Comparison of ENCODE assay signal across 13 mouse cellular contexts in the genomic region with DNA sequence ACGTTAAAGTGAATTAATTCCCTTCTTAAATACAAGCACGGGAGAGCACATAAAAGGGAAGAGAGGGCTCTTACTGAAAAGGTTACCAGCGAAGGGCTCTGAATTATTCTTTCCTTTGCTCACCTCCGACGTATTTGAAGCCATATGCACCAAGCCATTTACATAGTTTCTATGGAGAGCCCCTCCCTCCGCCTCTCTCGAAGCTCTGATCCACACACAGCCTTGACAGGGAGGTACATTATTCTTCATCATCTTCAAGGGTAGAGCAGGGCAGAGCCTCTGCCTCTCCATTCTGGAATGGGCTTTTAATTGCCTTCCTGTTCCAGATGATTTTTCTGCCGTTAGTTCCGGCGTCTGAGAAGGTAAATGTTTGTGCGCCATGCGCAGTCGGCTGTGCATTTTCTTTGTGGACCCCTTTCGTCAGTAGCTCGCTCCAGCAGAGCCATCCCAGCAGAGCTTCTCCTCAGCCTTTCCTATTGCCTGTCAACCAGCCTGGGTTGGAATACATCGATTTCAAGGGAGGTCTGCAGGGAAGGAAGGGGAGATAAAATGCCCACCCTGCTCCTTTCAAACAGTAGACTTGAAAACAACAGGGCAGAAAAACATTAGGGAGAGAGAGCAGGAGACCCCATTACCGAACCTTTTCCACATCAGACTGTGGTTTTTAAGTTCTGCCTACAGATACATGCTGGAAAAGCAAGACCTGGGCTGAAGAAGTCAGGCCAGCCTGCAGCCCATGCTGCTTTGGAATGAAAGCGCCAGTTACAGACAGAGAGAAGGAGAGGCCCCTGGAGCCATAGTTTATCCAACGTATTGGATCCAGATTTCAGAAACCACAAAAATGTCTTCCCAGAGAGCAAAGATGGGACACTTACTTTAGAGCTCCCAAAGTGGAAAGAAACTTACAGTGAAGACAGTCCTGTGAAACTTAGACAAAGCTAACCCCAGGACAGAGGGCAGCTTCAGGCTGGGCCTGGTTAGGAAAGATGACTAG.
DNase-seq lines count a peak whose midpoint lies in the region; ATAC-seq and TF ChIP-seq lines count a peak whose summit lies in the region.
"Had no signal": no experiment of that assay in that cellular context is flagged by ENCODE, and none has a peak within 500 bp of the region (broad histone marks: within the 10 kb centered on the region; RNA-seq: fewer than 3 reads in every experiment).

No protein-coding gene starts in this region.

- no peak for ATAC-seq in intestine, embryonic 14.5 days (replicated peaks; ENCODE audit: low FRiP score, low TSS enrichment, low read depth)
- no peak for ATAC-seq in intestine, embryonic 15.5 days
- ATAC-seq in stomach, embryonic 14.5 days (ENCODE audit: insufficient number of reproducible peaks, insufficient read depth, low FRiP score, low read depth): no peak
- no peak for ATAC-seq in stomach, postnatal 0 days (ENCODE audit: low FRiP score, low TSS enrichment)
- ATAC-seq in limb, embryonic 12.5 days (ENCODE audit: insufficient number of reproducible peaks, insufficient read depth, low FRiP score, low TSS enrichment, low read depth): no peak; the same call in 1 of the 2 replicates

- H3K36me3 ChIP-seq in intestine, embryonic 14.5 days (ENCODE audit: control insufficient read depth, insufficient read depth, low read length): no peaks in the 10 kb centered on the region
- no peaks in the 10 kb centered on the region for H3K36me3 ChIP-seq in intestine, embryonic 15.5 days
- no peaks in the 10 kb centered on the region for H3K36me3 ChIP-seq in stomach, embryonic 14.5 days (ENCODE audit: control insufficient read depth, insufficient read depth, low read length)
- H3K36me3 ChIP-seq in stomach, postnatal 0 days (ENCODE audit: control insufficient read depth, insufficient read depth, low read length): no peaks in the 10 kb centered on the region
- no peaks in the 10 kb centered on the region for H3K36me3 ChIP-seq in limb, embryonic 12.5 days
- H3K36me3 ChIP-seq: G1E; lung, embryonic 15.5 days had no signal

- no peak for TF ChIP-seq CTCF in stomach, postnatal 0 days (IDR thresholded peaks at IDR 0.05; ENCODE audit: low read depth)

- H3K4me1 ChIP-seq in intestine, embryonic 14.5 days (replicated peaks; ENCODE audit: control insufficient read depth, insufficient read depth, low read length): peaks cover 14% of the 10 kb centered on the region; the same call in 1 of the 2 replicates
- no peaks in the 10 kb centered on the region for H3K4me1 ChIP-seq in intestine, embryonic 15.5 days (replicated peaks)
- 0 out of 2 replicates have a peak, but pooled peaks cover 5% of the 10 kb centered on the region for H3K4me1 ChIP-seq in stomach, embryonic 14.5 days (ENCODE audit: control insufficient read depth, insufficient read depth, low read length)
- H3K4me1 ChIP-seq in stomach, postnatal 0 days (replicated peaks; ENCODE audit: control insufficient read depth, insufficient read depth): no peaks in the 10 kb centered on the region
- H3K4me1 ChIP-seq in limb, embryonic 12.5 days (replicated peaks): peaks cover 21% of the 10 kb centered on the region
- H3K4me1 ChIP-seq: lung, embryonic 15.5 days had no signal

- no peak for TF ChIP-seq EP300 in stomach, postnatal 0 days (optimal IDR thresholded peaks at IDR 0.05)

- 41% methylated on average over 19 of the region's 19 CpGs for WGBS in intestine, embryonic 14.5 days
- WGBS in intestine, embryonic 15.5 days: 42% methylated on average over 19 of the region's 19 CpGs
- whole genome bisulfite sequencing in stomach, embryonic 14.5 days: 43% methylated on average over 19 of the region's 19 CpGs
- 53% methylated on average over 19 of the region's 19 CpGs for WGBS in stomach, postnatal 0 days
- WGBS in limb, embryonic 12.5 days: 43% methylated on average over 19 of the region's 19 CpGs

- no peaks in the 10 kb centered on the region for H3K9me3 ChIP-seq in intestine, embryonic 14.5 days (ENCODE audit: control insufficient read depth, low read length)
- no peaks in the 10 kb centered on the region for H3K9me3 ChIP-seq in intestine, embryonic 15.5 days
- no peaks in the 10 kb centered on the region for H3K9me3 ChIP-seq in stomach, embryonic 14.5 days (ENCODE audit: control insufficient read depth, low read depth, low read length)
- H3K9me3 ChIP-seq in stomach, postnatal 0 days (ENCODE audit: control insufficient read depth, low read length): no peaks in the 10 kb centered on the region
- H3K9me3 ChIP-seq in limb, embryonic 12.5 days: no peaks in the 10 kb centered on the region
- H3K9me3 ChIP-seq: lung, embryonic 15.5 days had no signal

- peak overlapping the region; percentile 9; the same call in 1 of the 2 replicates for H3K4me2 ChIP-seq in intestine, embryonic 14.5 days (ENCODE audit: low read length)
- H3K4me2 ChIP-seq in intestine, embryonic 15.5 days (replicated peaks): no peak overlapping the region
- H3K4me2 ChIP-seq in stomach, embryonic 14.5 days (replicated peaks; ENCODE audit: low read depth, low read length): no peak overlapping the region
- H3K4me2 ChIP-seq in stomach, postnatal 0 days (replicated peaks; ENCODE audit: low read depth): no peak overlapping the region
- peak overlapping the region; percentile 8; the same call in 1 of the 2 replicates for H3K4me2 ChIP-seq in limb, embryonic 12.5 days
- H3K4me2 ChIP-seq: lung, embryonic 15.5 days had no signal

- no peak overlapping the region for H3K9ac ChIP-seq in intestine, embryonic 14.5 days (ENCODE audit: low read length)
- H3K9ac ChIP-seq in intestine, embryonic 15.5 days: no peak overlapping the region
- no peak overlapping the region for H3K9ac ChIP-seq in stomach, embryonic 14.5 days (replicated peaks; ENCODE audit: low read depth, low read length)
- H3K9ac ChIP-seq in stomach, postnatal 0 days (ENCODE audit: low read length): no peak overlapping the region
- H3K9ac ChIP-seq in limb, embryonic 12.5 days (replicated peaks): no peak overlapping the region
- H3K9ac ChIP-seq: lung, embryonic 15.5 days had no signal

- H3K4me3 ChIP-seq in intestine, embryonic 14.5 days (ENCODE audit: low read depth, low read length): no peak overlapping the region
- no peak overlapping the region for H3K4me3 ChIP-seq in intestine, embryonic 15.5 days (replicated peaks)
- H3K4me3 ChIP-seq in stomach, embryonic 14.5 days (ENCODE audit: low read depth, low read length): no peak overlapping the region
- no peak overlapping the region for H3K4me3 ChIP-seq in stomach, postnatal 0 days (ENCODE audit: low read depth, low read length)
- no peak overlapping the region for H3K4me3 ChIP-seq in limb, embryonic 12.5 days (replicated peaks)
- H3K4me3 ChIP-seq: erythroblast, embryonic 14.5 days; lung, embryonic 15.5 days had no signal

- H3K27me3 ChIP-seq in intestine, embryonic 14.5 days (replicated peaks; ENCODE audit: control insufficient read depth, insufficient read depth, low read length): no peaks in the 10 kb centered on the region
- no peaks in the 10 kb centered on the region for H3K27me3 ChIP-seq in intestine, embryonic 15.5 days (replicated peaks)
- H3K27me3 ChIP-seq in stomach, embryonic 14.5 days (ENCODE audit: control insufficient read depth, insufficient read depth, low read length): no peaks in the 10 kb centered on the region
- H3K27me3 ChIP-seq in stomach, postnatal 0 days (ENCODE audit: control insufficient read depth, insufficient read depth, low read length): no peaks in the 10 kb centered on the region
- H3K27me3 ChIP-seq in limb, embryonic 12.5 days: no peaks in the 10 kb centered on the region
- H3K27me3 ChIP-seq: lung, embryonic 15.5 days had no signal

- DNase-seq in intestine, embryonic 14.5 days (ENCODE audit: low spot score): no peak
- DNase-seq in stomach, postnatal 0 days (ENCODE audit: low spot score): no peak
- no peak for DNase-seq in cerebellum, postnatal 4 days (ENCODE audit: low spot score in 2 of 2)
- DNase-seq in heart, adult 9 months (ENCODE audit: low spot score in 2 of 2): no peak
- DNase-seq in thymus, adult 18-20 months: no peak
- DNase-seq: cerebellum, adult 8-10 months; kidney, adult 8-10 months had no signal

- H3K27ac ChIP-seq in intestine, embryonic 14.5 days (ENCODE audit: low read depth): peak overlapping the region; percentile 59; the same call in 1 of the 2 replicates
- no peak overlapping the region for H3K27ac ChIP-seq in intestine, embryonic 15.5 days
- H3K27ac ChIP-seq in stomach, embryonic 14.5 days (ENCODE audit: low read length): peak overlapping the region; percentile 10; the same call in 1 of the 2 replicates
- H3K27ac ChIP-seq in stomach, postnatal 0 days (replicated peaks): no peak overlapping the region
- H3K27ac ChIP-seq in limb, embryonic 12.5 days: peak overlapping the region; percentile 53; the same call in 1 of the 2 replicates
- H3K27ac ChIP-seq: lung, embryonic 15.5 days had no signal

Comparison
In these comparisons a context has a peak if more than half of its experiments do, and no peak if none do; other contexts are left out.
1. H3K27ac ChIP-seq: peak in intestine, embryonic 14.5 days (single experiment), stomach, embryonic 14.5 days (single experiment) and limb, embryonic 12.5 days (single experiment); none in intestine, embryonic 15.5 days (single experiment) and stomach, postnatal 0 days (single experiment).
2. H3K4me2 ChIP-seq: peak in intestine, embryonic 14.5 days (single experiment) and limb, embryonic 12.5 days (single experiment); none in intestine, embryonic 15.5 days (single experiment), stomach, embryonic 14.5 days (single experiment) and stomach, postnatal 0 days (single experiment).